Mouse (Mus musculus): ENCODE measurements around the gene Klhl11. TPM values are rescaled to one million over a fixed set of nuclear protein-coding genes. Genes with fewer than 3 reads are reported as not detected.

Klhl11 gene
- total RNA-seq (2023): 29.0 TPM

GRCm38 (mm10) chr11:100472197-100472934 lies at the start of gene Klhl11:
TSS of gene Klhl11 (minus strand) at chr11:100472741.

GRCm38 (mm10) chr11:100441797-100442196 lies 30.7 kb downstream of the Klhl11 start, which contains the start of the genes Nt5c3b and Klhl10:
TSS of gene Nt5c3b (minus strand) at chr11:100441808.
TSS of gene Klhl10 (plus strand) at chr11:100441917.

GRCm38 (mm10) chr11:100414914-100415822 lies 57.4 kb downstream of the Klhl11 start, which contains the start of gene Fkbp10:
TSS of gene Fkbp10 (plus strand) at chr11:100415697.

GRCm38 (mm10) chr11:100414021-100414913 lies 58.3 kb downstream of the Klhl11 start, which contains the start of gene P3h4:
TSS of gene P3h4 (minus strand) at chr11:100414836.

Other genes with a start within 250 kb of the Klhl11 start
- gene Krt16, start 223.8 kb downstream of the Klhl11 start, total RNA-seq (2023): not detected
- gene Krt17, start 211.7 kb downstream of the Klhl11 start, total RNA-seq (2023): not detected
- gene Krt42, start 202.9 kb downstream of the Klhl11 start, total RNA-seq (2023): not detected
- 2,467 TPM for gene Eif1, start 152.9 kb downstream of the Klhl11 start, total RNA-seq (2023)
- gene Gast, start 138.3 kb downstream of the Klhl11 start, total RNA-seq (2023): not detected
- gene Hap1, start 116.6 kb downstream of the Klhl11 start, total RNA-seq (2023): 1.2 TPM
- gene Jup, start 75.0 kb downstream of the Klhl11 start, total RNA-seq (2023): 8.3 TPM
- gene P3h4, start 57.9 kb downstream of the Klhl11 start, total RNA-seq (2023): not detected
- not detected for gene Fkbp10, start 57.0 kb downstream of the Klhl11 start, total RNA-seq (2023)
- gene Nt5c3b, start 30.9 kb downstream of the Klhl11 start, total RNA-seq (2023): 108 TPM
- 1.4 TPM for gene Klhl10, start 30.8 kb downstream of the Klhl11 start, total RNA-seq (2023)
- gene Acly, start 55.3 kb upstream of the Klhl11 start, total RNA-seq (2023): 145 TPM
- gene Ttc25, start 72.9 kb upstream of the Klhl11 start, total RNA-seq (2023): not detected
- 98.3 TPM for gene Cnp, start 102.2 kb upstream of the Klhl11 start, total RNA-seq (2023)
- 17.2 TPM for gene Nkiras2, start 146.5 kb upstream of the Klhl11 start, total RNA-seq (2023)
- gene Dnajc7, start 147.4 kb upstream of the Klhl11 start, total RNA-seq (2023): 344 TPM
- gene Zfp385c, start 219.7 kb upstream of the Klhl11 start, total RNA-seq (2023): not detected
- gene Dhx58, start 231.5 kb upstream of the Klhl11 start, total RNA-seq (2023): 13.7 TPM
- 36.4 TPM for gene Kat2a, start 239.7 kb upstream of the Klhl11 start, total RNA-seq (2023)
- not detected for gene Hspb9, start 241.1 kb upstream of the Klhl11 start, total RNA-seq (2023)

Measured in CD4-positive naive resting alpha-beta T cell, adult 76 days (primary cell).